Mouse (Mus musculus): ENCODE measurements around the gene Alox5. TPM values are rescaled to one million over a fixed set of nuclear protein-coding genes. Genes with fewer than 3 reads are reported as not detected.

The Alox5 gene
- total and polyA plus RNA-seq, 3 experiments, result 6.6 to 16.4 (median 14.3) TPM

- Histone ChIP-seq H3K4me1 (ENCODE audit: control insufficient read depth, insufficient read depth, low read length) (no peaks in the 10 kb centered on the region), H3K79me2 (replicated peaks; ENCODE audit: control insufficient read depth, insufficient read depth, low read length) (no peaks in the 10 kb centered on the region), H3K4me3 (no peak overlapping the region), H3K27me3 (ENCODE audit: control insufficient read depth, insufficient read depth, low read length) (no peaks in the 10 kb centered on the region), H3K9ac (ENCODE audit: low read depth, low read length) (no peak overlapping the region), H3K27ac (no peak overlapping the region), H3K36me3 (ENCODE audit: control insufficient read depth, insufficient read depth, low read length) (peaks cover 3% of the 10 kb centered on the region)
- TF ChIP-seq CTCF (IDR thresholded peaks at IDR 0.05), result no peak
- no peak for TF ChIP-seq POLR2A (IDR thresholded peaks at IDR 0.05; ENCODE audit: insufficient read depth, low read depth, low read length)
- TF ChIP-seq EP300 (IDR thresholded peaks at IDR 0.05; ENCODE audit: insufficient read depth, low read depth, low read length), result no peak
- intact Hi-C loops (cut with DNase I), result no loop called here
- WGBS, result 43% methylated on average over 3 of the region's 3 CpGs
- DNase-seq, result no peak
These were observed 80.8 kb downstream of the Alox5 start for GRCm38 (mm10) chr6:116380157-116380556.

- no peak for DNase-seq
- WGBS, result 82% methylated on average over 7 of the region's 7 CpGs
- Histone ChIP-seq H3K9ac (ENCODE audit: low read depth, low read length) (no peak overlapping the region), H3K4me3 (no peak overlapping the region), H3K79me2 (replicated peaks; ENCODE audit: control insufficient read depth, insufficient read depth, low read length) (no peaks in the 10 kb centered on the region), H3K27me3 (ENCODE audit: control insufficient read depth, insufficient read depth, low read length) (no peaks in the 10 kb centered on the region), H3K4me1 (ENCODE audit: control insufficient read depth, insufficient read depth, low read length) (no peaks in the 10 kb centered on the region), H3K27ac (no peak overlapping the region), H3K36me3 (ENCODE audit: control insufficient read depth, insufficient read depth, low read length) (peaks cover 3% of the 10 kb centered on the region)
- intact Hi-C loops (cut with DNase I), result no loop called here
- no peak for TF ChIP-seq POLR2A (IDR thresholded peaks at IDR 0.05; ENCODE audit: insufficient read depth, low read depth, low read length)
- no peak for TF ChIP-seq EP300 (IDR thresholded peaks at IDR 0.05; ENCODE audit: insufficient read depth, low read depth, low read length)
- no peak for TF ChIP-seq CTCF (IDR thresholded peaks at IDR 0.05)
These were observed 82.1 kb downstream of the Alox5 start for GRCm38 (mm10) chr6:116378892-116379291.

GRCm38 (mm10) chr6:116374618-116375017 is 86.4 kb downstream of the Alox5 start:
- no peaks in the 10 kb centered on the region for H3K27me3 ChIP-seq (ENCODE audit: control insufficient read depth, insufficient read depth, low read length)

GRCm38 (mm10) chr6:116374136-116374535 is 86.8 kb downstream of the Alox5 start:
- H3K79me2 ChIP-seq (replicated peaks; ENCODE audit: control insufficient read depth, insufficient read depth, low read length), result 0 out of 2 replicates have a peak, but pooled peaks cover 2% of the 10 kb centered on the region

More at GRCm38 (mm10) chr6:116374618-116375017, 86.4 kb downstream of the Alox5 start:
- H3K79me2 ChIP-seq (replicated peaks; ENCODE audit: control insufficient read depth, insufficient read depth, low read length), result 0 out of 2 replicates have a peak, but pooled peaks cover 2% of the 10 kb centered on the region
- no peak overlapping the region for H3K27ac ChIP-seq
- H3K9ac ChIP-seq (ENCODE audit: low read depth, low read length), result no peak overlapping the region
- H3K4me1 ChIP-seq (ENCODE audit: control insufficient read depth, insufficient read depth, low read length), result peaks cover 1% of the 10 kb centered on the region
- no peak for TF ChIP-seq EP300 (IDR thresholded peaks at IDR 0.05; ENCODE audit: insufficient read depth, low read depth, low read length)
- no peak for TF ChIP-seq POLR2A (IDR thresholded peaks at IDR 0.05; ENCODE audit: insufficient read depth, low read depth, low read length)
- no peak for TF ChIP-seq CTCF (IDR thresholded peaks at IDR 0.05)
- intact Hi-C loops (cut with DNase I), result no loop called here
- no peak for DNase-seq
- H3K36me3 ChIP-seq (ENCODE audit: control insufficient read depth, insufficient read depth, low read length), result peaks cover 3% of the 10 kb centered on the region; the same call in 1 of the 2 replicates
- H3K4me3 ChIP-seq, result no peak overlapping the region

GRCm38 (mm10) chr6:116371500-116371899 is 89.5 kb downstream of the Alox5 start:
- no peaks in the 10 kb centered on the region for H3K27me3 ChIP-seq (ENCODE audit: control insufficient read depth, insufficient read depth, low read length)
- peaks cover 1% of the 10 kb centered on the region for H3K4me1 ChIP-seq (ENCODE audit: control insufficient read depth, insufficient read depth, low read length)
- H3K4me3 ChIP-seq, result no peak overlapping the region
- DNase-seq, result no peak
- TF ChIP-seq POLR2A (IDR thresholded peaks at IDR 0.05; ENCODE audit: insufficient read depth, low read depth, low read length), result no peak
- TF ChIP-seq EP300 (IDR thresholded peaks at IDR 0.05; ENCODE audit: insufficient read depth, low read depth, low read length), result no peak
- no peak for TF ChIP-seq CTCF (IDR thresholded peaks at IDR 0.05)
- H3K9ac ChIP-seq (ENCODE audit: low read depth, low read length), result no peak overlapping the region
- no peaks in the 10 kb centered on the region for H3K36me3 ChIP-seq (ENCODE audit: control insufficient read depth, insufficient read depth, low read length)
- WGBS, result 92% methylated on average over 3 of the region's 3 CpGs
- 0 out of 2 replicates have a peak, but pooled peaks cover 2% of the 10 kb centered on the region for H3K79me2 ChIP-seq (replicated peaks; ENCODE audit: control insufficient read depth, insufficient read depth, low read length)
- H3K27ac ChIP-seq, result no peak overlapping the region
- intact Hi-C loops (cut with DNase I), result no loop called here

More at GRCm38 (mm10) chr6:116374136-116374535, 86.8 kb downstream of the Alox5 start:
- Histone ChIP-seq H3K27ac (no peak overlapping the region), H3K36me3 (ENCODE audit: control insufficient read depth, insufficient read depth, low read length) (peaks cover 3% of the 10 kb centered on the region; the same call in 1 of the 2 replicates), H3K9ac (ENCODE audit: low read depth, low read length) (no peak overlapping the region), H3K4me3 (no peak overlapping the region), H3K27me3 (ENCODE audit: control insufficient read depth, insufficient read depth, low read length) (no peaks in the 10 kb centered on the region), H3K4me1 (ENCODE audit: control insufficient read depth, insufficient read depth, low read length) (peaks cover 1% of the 10 kb centered on the region)
- intact Hi-C loops (cut with DNase I), result no loop called here
- TF ChIP-seq POLR2A (IDR thresholded peaks at IDR 0.05; ENCODE audit: insufficient read depth, low read depth, low read length) (no peak), CTCF (IDR thresholded peaks at IDR 0.05) (no peak), EP300 (IDR thresholded peaks at IDR 0.05; ENCODE audit: insufficient read depth, low read depth, low read length) (no peak)
- whole genome bisulfite sequencing, result 88% methylated on average over 1 of the region's 1 CpGs
- DNase-seq, result no peak

GRCm38 (mm10) chr6:116370216-116370976 is 90.6 kb downstream of the Alox5 start:
- Histone ChIP-seq H3K9ac (ENCODE audit: low read depth, low read length) (no peak overlapping the region), H3K36me3 (ENCODE audit: control insufficient read depth, insufficient read depth, low read length) (no peaks in the 10 kb centered on the region), H3K4me3 (no peak overlapping the region), H3K4me1 (ENCODE audit: control insufficient read depth, insufficient read depth, low read length) (peaks cover 1% of the 10 kb centered on the region), H3K79me2 (replicated peaks; ENCODE audit: control insufficient read depth, insufficient read depth, low read length) (0 out of 2 replicates have a peak, but pooled peaks cover 2% of the 10 kb centered on the region), H3K27ac (no peak overlapping the region), H3K27me3 (ENCODE audit: control insufficient read depth, insufficient read depth, low read length) (no peaks in the 10 kb centered on the region)
- TF ChIP-seq EP300 (IDR thresholded peaks at IDR 0.05; ENCODE audit: insufficient read depth, low read depth, low read length), result no peak
- no peak for TF ChIP-seq CTCF (IDR thresholded peaks at IDR 0.05)
- TF ChIP-seq POLR2A (IDR thresholded peaks at IDR 0.05; ENCODE audit: insufficient read depth, low read depth, low read length), result no peak
- WGBS, result 92% methylated on average over 6 of the region's 6 CpGs
- intact Hi-C loops (cut with DNase I), result no loop called here
- no peak for DNase-seq
